Comparison of ENCODE assay signal across 8 mouse cellular contexts in genomic region chr4:120287290-120288111, GRCm38 (mm10). TPM values are rescaled to one million over a fixed set of nuclear protein-coding genes. Genes with fewer than 3 reads are reported as not detected.
DNase-seq lines count a peak whose midpoint lies in the region; ATAC-seq and TF ChIP-seq lines count a peak whose summit lies in the region.

Gene Foxo6 (minus strand): TSS chr4:120287349.

- DNase-seq in Patski (ENCODE audit: low read depth, low spot score), result peak; percentile 65
- DNase-seq in cerebellum, postnatal 14 days, result peak; percentile 87 to 88
- DNase-seq in frontal cortex, postnatal 14 days (ENCODE audit: low spot score in 2 of 2), result peak; percentile 95
- DNase-seq in layer of hippocampus, postnatal 25 days (ENCODE audit: extremely low spot score in 1 of 2, low spot score in 1 of 2), result peak; percentile 97 to 99
- DNase-seq in lung, postnatal 25 days (ENCODE audit: low spot score), result peak; percentile 97
- DNase-seq in retina, postnatal 1 day, result peak; percentile 98
- peak; percentile 94 to 97 for DNase-seq in urinary bladder, adult 18-20 months (ENCODE audit: low spot score in 2 of 2)

- no peak for TF ChIP-seq CTCF in Patski (IDR thresholded peaks at IDR 0.05)

- H3K4me1 ChIP-seq in hindbrain, embryonic 13.5 days (replicated peaks), result peaks cover 50% of the 10 kb centered on the region

- CTCF ChIA-PET in Patski (lab: Charles Lee), result interaction anchor here (0.8 to 1.0 kb wide), 3 partner anchors 10 to 57 kb away, joined by 3 to 4 read pairs (median 3); no protein-coding TSS in a partner anchor

- H3K27ac ChIP-seq in hindbrain, embryonic 13.5 days, result peak within 1 kb of the TSS; percentile 86

- peaks cover 6% of the 10 kb centered on the region for H3K27me3 ChIP-seq in Patski
- H3K27me3 ChIP-seq in hindbrain, embryonic 13.5 days, result peaks cover 46% of the 10 kb centered on the region

- H3K9ac ChIP-seq in hindbrain, embryonic 13.5 days, result peak within 1 kb of the TSS; percentile 84

- POLR2A ChIA-PET in Patski (lab: Charles Lee), result interaction anchor here (0.8 kb wide), 1 partner anchor 24 kb away, joined by 3 read pairs; no protein-coding TSS in a partner anchor

- H3K4me3 ChIP-seq in hindbrain, embryonic 13.5 days, result peak within 1 kb of the TSS; percentile 67

- H3K4me2 ChIP-seq in hindbrain, embryonic 13.5 days, result peak within 1 kb of the TSS; percentile 91

- no peaks in the 10 kb centered on the region for H3K36me3 ChIP-seq in hindbrain, embryonic 13.5 days

- H3K9me3 ChIP-seq in hindbrain, embryonic 13.5 days, result no peaks in the 10 kb centered on the region

- in situ Hi-C loops in Patski (cut with MboI; ENCODE audit: low pct_unique_long_range_greater_than_20kb), result loop anchor here (5.0 kb wide), 1 partner anchor 55 kb away; no protein-coding TSS in a partner anchor

- ATAC-seq in Patski, result peak; percentile 70
- ATAC-seq in hindbrain, embryonic 13.5 days (ENCODE audit: low FRiP score), result peak; percentile 81

- WGBS in hindbrain, embryonic 13.5 days, result 0% methylated on average over 53 of the region's 99 CpGs

RNA-seq across cellular contexts. Expression of gene Foxo6, which starts in this region (rescaled TPM):
- polyA plus RNA-seq in Patski (2021), result 0.81 TPM
- 0.73 and 0.83 TPM in 2 replicates for polyA plus RNA-seq in hindbrain, embryonic 13.5 days (2015; fragmentation: Nextera tagmentation; extraction: Ambion mirVana)
- 10 to 100 TPM; 36.3 to 37.4 TPM for total RNA-seq in layer of hippocampus, postnatal 25 days (2021)

Comparison
In these comparisons a context has a peak if more than half of its experiments do, and no peak if none do; other contexts are left out.
1. Peak in every context shown above with its lines: DNase-seq, ATAC-seq, H3K4me3 ChIP-seq and H3K27ac ChIP-seq.
2. Peak in DNase-seq and ATAC-seq in Patski; RNA of the gene not detected or under 1 TPM.
3. Peak in ATAC-seq, H3K4me3 ChIP-seq, H3K27ac ChIP-seq, H3K9ac ChIP-seq and H3K4me2 ChIP-seq in hindbrain, embryonic 13.5 days; RNA of the gene not detected or under 1 TPM.